Mouse (Mus musculus): Measurements from ENCODE around the gene Tesk1. TPM values are rescaled to one million over a fixed set of nuclear protein-coding genes. Genes with fewer than 3 reads are reported as not detected.

Tesk1 gene
- 10 to 100 TPM; 76.2 to 76.3 TPM for total RNA-seq (2021)

GRCm38 (mm10) chr4:43441639-43442038 is at the start of gene Tesk1:
Tesk1 (plus strand) TSS chr4:43441939.
- no peak for DNase-seq

GRCm38 (mm10) chr4:43394345-43394891 is 47.3 kb upstream of the Tesk1 start:
- DNase-seq = no peak

GRCm38 (mm10) chr4:43395147-43395546 is 46.6 kb upstream of the Tesk1 start:
- no peak for DNase-seq

- no peak for DNase-seq
Observed at GRCm38 (mm10) chr4:43395836-43396235, 45.9 kb upstream of the Tesk1 start.

- no peak for DNase-seq
Observed at GRCm38 (mm10) chr4:43396381-43396780, 45.4 kb upstream of the Tesk1 start.

- DNase-seq = no peak
Observed at GRCm38 (mm10) chr4:43398014-43398413, 43.7 kb upstream of the Tesk1 start.

GRCm38 (mm10) chr4:43398829-43399331 is 42.9 kb upstream of the Tesk1 start:
- DNase-seq = no peak

- no peak for DNase-seq
Observed at GRCm38 (mm10) chr4:43399391-43400131, 42.2 kb upstream of the Tesk1 start.

- no peak for DNase-seq
Observed at GRCm38 (mm10) chr4:43400976-43401375, 40.8 kb upstream of the Tesk1 start.

GRCm38 (mm10) chr4:43401486-43401885 is 40.3 kb upstream of the Tesk1 start:
- no peak for DNase-seq

GRCm38 (mm10) chr4:43402212-43402611 is 39.5 kb upstream of the Tesk1 start:
- no peak for DNase-seq

GRCm38 (mm10) chr4:43404697-43405096 is 37.0 kb upstream of the Tesk1 start:
- DNase-seq = no peak

GRCm38 (mm10) chr4:43406162-43406971 is 35.4 kb upstream of the Tesk1 start:
- DNase-seq = peak; percentile 69 to 72

- no peak for DNase-seq
Observed at GRCm38 (mm10) chr4:43407071-43407920, 34.4 kb upstream of the Tesk1 start.

- DNase-seq = no peak
Observed at GRCm38 (mm10) chr4:43414761-43415160, 27.0 kb upstream of the Tesk1 start.

- no peak for DNase-seq
Observed at GRCm38 (mm10) chr4:43415221-43416070, 26.3 kb upstream of the Tesk1 start.

- no peak for DNase-seq
Observed at GRCm38 (mm10) chr4:43416071-43416490, 25.7 kb upstream of the Tesk1 start.

GRCm38 (mm10) chr4:43417269-43418062 is 24.3 kb upstream of the Tesk1 start:
- no peak for DNase-seq

GRCm38 (mm10) chr4:43418450-43418849 is 23.3 kb upstream of the Tesk1 start:
- DNase-seq = no peak

GRCm38 (mm10) chr4:43418973-43419656 is 22.6 kb upstream of the Tesk1 start:
- no peak for DNase-seq
